Mouse (Mus musculus): Measurements from ENCODE around the gene Gimap1. TPM values are rescaled to one million over a fixed set of nuclear protein-coding genes. Genes with fewer than 3 reads are reported as not detected.

The Gimap1 gene
- total and polyA plus RNA-seq, 2 experiments from 2014 or later, result 2.8 to 4.5 TPM

GRCm38 (mm10) chr6:48787867-48788266, 49.0 kb downstream of the Gimap1 start:
- no peaks in the 10 kb centered on the region for H3K9me3 ChIP-seq (ENCODE audit: low read length)
- no peaks in the 10 kb centered on the region for H3K27me3 ChIP-seq (ENCODE audit: insufficient read depth, low read length)
- no peak overlapping the region for H3K27ac ChIP-seq
- H3K36me3 ChIP-seq (ENCODE audit: insufficient read depth, low read length), result no peaks in the 10 kb centered on the region
- ATAC-seq (no peak), DNase-seq (ENCODE audit: low spot score) (no peak)
- H3K4me1 ChIP-seq (ENCODE audit: insufficient read depth, low read length), result no peaks in the 10 kb centered on the region
- TF ChIP-seq CTCF (IDR thresholded peaks at IDR 0.05; ENCODE audit: low read depth), result no peak
- H3K4me3 ChIP-seq (ENCODE audit: low read length), result no peak overlapping the region
- H3K4me2 ChIP-seq (ENCODE audit: low read depth, low read length), result no peak overlapping the region
- no peak overlapping the region for H3K9ac ChIP-seq (replicated peaks; ENCODE audit: low read length)
- WGBS, result 73% methylated on average over 2 of the region's 2 CpGs

Other genes starting within 250 kb of the Gimap1 start
- 407 and 443 TPM in 2 replicates for gene Atp6v0e2, start 201.4 kb upstream of the Gimap1 start, total RNA-seq (2014; rRNA removed)
- 446 and 455 TPM in 2 replicates for gene Atp6v0e2, start 201.4 kb upstream of the Gimap1 start, polyA plus RNA-seq (2015; fragmentation: Nextera tagmentation; extraction: Ambion mirVana)
- gene Lrrc61, start 184.3 kb upstream of the Gimap1 start, total RNA-seq (2014; rRNA removed), result 32.0 and 50.1 TPM in 2 replicates
- gene Lrrc61, start 184.3 kb upstream of the Gimap1 start, polyA plus RNA-seq (2015; fragmentation: Nextera tagmentation; extraction: Ambion mirVana), result 14.2 and 15.7 TPM in 2 replicates
- gene Rarres2, start 166.3 kb upstream of the Gimap1 start, total RNA-seq (2014; rRNA removed), result 2.7 and 4.3 TPM in 2 replicates
- gene Rarres2, start 166.3 kb upstream of the Gimap1 start, polyA plus RNA-seq (2015; fragmentation: Nextera tagmentation; extraction: Ambion mirVana), result 10.0 and 10.4 TPM in 2 replicates
- not detected in 2 replicates for gene Gm45021, start 149.4 kb upstream of the Gimap1 start, total RNA-seq (2014; rRNA removed)
- not detected in 2 replicates for gene Gm45021, start 149.4 kb upstream of the Gimap1 start, polyA plus RNA-seq (2015; fragmentation: Nextera tagmentation; extraction: Ambion mirVana)
- gene Repin1, start 145.2 kb upstream of the Gimap1 start, total RNA-seq (2014; rRNA removed), result 83.1 and 86.9 TPM in 2 replicates
- 40.6 and 41.2 TPM in 2 replicates for gene Repin1, start 145.2 kb upstream of the Gimap1 start, polyA plus RNA-seq (2015; fragmentation: Nextera tagmentation; extraction: Ambion mirVana)
- gene Gm44965, start 145.1 kb upstream of the Gimap1 start, total RNA-seq (2014; rRNA removed), result not detected in 2 replicates
- gene Gm44965, start 145.1 kb upstream of the Gimap1 start, polyA plus RNA-seq (2015; fragmentation: Nextera tagmentation; extraction: Ambion mirVana), result 0.54 TPM in 1 of 2 replicates, not detected in the other
- 11.6 and 13.5 TPM in 2 replicates for gene Zfp775, start 137.0 kb upstream of the Gimap1 start, total RNA-seq (2014; rRNA removed)
- 7.2 and 8.8 TPM in 2 replicates for gene Zfp775, start 137.0 kb upstream of the Gimap1 start, polyA plus RNA-seq (2015; fragmentation: Nextera tagmentation; extraction: Ambion mirVana)
- gene AI854703, start 112.3 kb upstream of the Gimap1 start, total RNA-seq (2014; rRNA removed), result 53.3 and 54.9 TPM in 2 replicates
- gene AI854703, start 112.3 kb upstream of the Gimap1 start, polyA plus RNA-seq (2015; fragmentation: Nextera tagmentation; extraction: Ambion mirVana), result 29.3 and 30.2 TPM in 2 replicates
- 0.72 and 1.3 TPM in 2 replicates for gene Gimap8, start 91.8 kb upstream of the Gimap1 start, total RNA-seq (2014; rRNA removed)
- 0.40 and 0.49 TPM in 2 replicates for gene Gimap8, start 91.8 kb upstream of the Gimap1 start, polyA plus RNA-seq (2015; fragmentation: Nextera tagmentation; extraction: Ambion mirVana)
- gene Gimap9, start 62.9 kb upstream of the Gimap1 start, total RNA-seq (2014; rRNA removed), result 2.1 and 2.4 TPM in 2 replicates
- gene Gimap9, start 62.9 kb upstream of the Gimap1 start, polyA plus RNA-seq (2015; fragmentation: Nextera tagmentation; extraction: Ambion mirVana), result 1.2 and 2.0 TPM in 2 replicates
- 0.78 and 1.6 TPM in 2 replicates for gene Gimap4, start 54.5 kb upstream of the Gimap1 start, total RNA-seq (2014; rRNA removed)
- 0.56 and 0.66 TPM in 2 replicates for gene Gimap4, start 54.5 kb upstream of the Gimap1 start, polyA plus RNA-seq (2015; fragmentation: Nextera tagmentation; extraction: Ambion mirVana)
- 3.5 and 5.7 TPM in 2 replicates for gene Gimap6, start 30.8 kb upstream of the Gimap1 start, total RNA-seq (2014; rRNA removed)
- 6.7 and 7.1 TPM in 2 replicates for gene Gimap6, start 30.8 kb upstream of the Gimap1 start, polyA plus RNA-seq (2015; fragmentation: Nextera tagmentation; extraction: Ambion mirVana)
- gene Gm28053, start 20.4 kb upstream of the Gimap1 start, total RNA-seq (2014; rRNA removed), result not detected in 2 replicates
- not detected in 2 replicates for gene Gm28053, start 20.4 kb upstream of the Gimap1 start, polyA plus RNA-seq (2015; fragmentation: Nextera tagmentation; extraction: Ambion mirVana)
- gene Gimap7, start 20.4 kb upstream of the Gimap1 start, total RNA-seq (2014; rRNA removed), result not detected in 2 replicates
- gene Gimap7, start 20.4 kb upstream of the Gimap1 start, polyA plus RNA-seq (2015; fragmentation: Nextera tagmentation; extraction: Ambion mirVana), result not detected in 2 replicates
- gene Gimap5, start 7.1 kb downstream of the Gimap1 start, total RNA-seq (2014; rRNA removed), result 0.68 and 5.1 TPM in 2 replicates
- gene Gimap5, start 7.1 kb downstream of the Gimap1 start, polyA plus RNA-seq (2015; fragmentation: Nextera tagmentation; extraction: Ambion mirVana), result 1.9 and 2.4 TPM in 2 replicates
- gene Gimap3, start 31.8 kb downstream of the Gimap1 start, total RNA-seq (2014; rRNA removed), result not detected in 2 replicates
- gene Gimap3, start 31.8 kb downstream of the Gimap1 start, polyA plus RNA-seq (2015; fragmentation: Nextera tagmentation; extraction: Ambion mirVana), result not detected in 2 replicates
- gene Tmem176a, start 101.9 kb downstream of the Gimap1 start, total RNA-seq (2014; rRNA removed), result 27.2 and 45.4 TPM in 2 replicates
- 35.8 and 40.1 TPM in 2 replicates for gene Tmem176a, start 101.9 kb downstream of the Gimap1 start, polyA plus RNA-seq (2015; fragmentation: Nextera tagmentation; extraction: Ambion mirVana)
- gene Tmem176b, start 102.4 kb downstream of the Gimap1 start, total RNA-seq (2014; rRNA removed), result 81.9 and 108 TPM in 2 replicates
- 148 and 152 TPM in 2 replicates for gene Tmem176b, start 102.4 kb downstream of the Gimap1 start, polyA plus RNA-seq (2015; fragmentation: Nextera tagmentation; extraction: Ambion mirVana)
- gene Aoc1, start 133.8 kb downstream of the Gimap1 start, total RNA-seq (2014; rRNA removed), result 0.42 TPM in 1 of 2 replicates, not detected in the other
- 0.06 and 0.11 TPM in 2 replicates for gene Aoc1, start 133.8 kb downstream of the Gimap1 start, polyA plus RNA-seq (2015; fragmentation: Nextera tagmentation; extraction: Ambion mirVana)
- not detected in 2 replicates for gene 1600015I10Rik, start 190.8 kb downstream of the Gimap1 start, total RNA-seq (2014; rRNA removed)
- gene 1600015I10Rik, start 190.8 kb downstream of the Gimap1 start, polyA plus RNA-seq (2015; fragmentation: Nextera tagmentation; extraction: Ambion mirVana), result not detected in 2 replicates
- not detected in 2 replicates for gene Doxl2, start 235.9 kb downstream of the Gimap1 start, total RNA-seq (2014; rRNA removed)
- not detected in 2 replicates for gene Doxl2, start 235.9 kb downstream of the Gimap1 start, polyA plus RNA-seq (2015; fragmentation: Nextera tagmentation; extraction: Ambion mirVana)
- gene Svs1, start 247.8 kb downstream of the Gimap1 start, total RNA-seq (2014; rRNA removed), result not detected in 2 replicates
- gene Svs1, start 247.8 kb downstream of the Gimap1 start, polyA plus RNA-seq (2015; fragmentation: Nextera tagmentation; extraction: Ambion mirVana), result not detected in 2 replicates